13 mouse cellular contexts compared by ENCODE assay signal in the genomic region with DNA sequence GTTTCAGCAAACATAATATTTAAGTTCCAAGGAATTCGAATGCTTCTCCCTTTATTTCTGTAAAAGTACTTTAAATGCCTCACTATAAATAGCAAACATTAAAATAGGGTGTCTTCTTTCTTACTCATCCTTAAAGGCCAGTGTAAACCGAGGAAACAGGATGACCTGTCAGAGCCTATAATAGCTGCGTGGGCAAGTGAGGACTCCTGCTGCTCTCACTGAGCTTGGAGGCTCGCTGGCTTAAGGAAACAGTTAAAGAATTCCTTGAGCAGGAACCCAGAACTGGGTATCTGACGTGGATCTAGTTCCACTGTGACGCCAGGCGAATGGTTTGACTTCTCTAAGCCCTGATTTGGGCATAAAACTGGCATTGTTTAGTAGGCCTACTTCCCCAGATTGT.
"Had no signal": no experiment of that assay in that cellular context is flagged by ENCODE, and none has a peak within 500 bp of the region (broad histone marks: within the 10 kb centered on the region; RNA-seq: fewer than 3 reads in every experiment).

No protein-coding gene starts in this region.

- ATAC-seq: intestine, embryonic 15.5 days had no signal

- H3K27ac ChIP-seq: intestine, embryonic 15.5 days; kidney, embryonic 15.5 days; liver, embryonic 13.5 days; stomach, postnatal 0 days had no signal

- H3K4me3 ChIP-seq: intestine, embryonic 15.5 days; kidney, embryonic 15.5 days; liver, embryonic 13.5 days had no signal

- DNase-seq: kidney, adult 11 months; kidney, adult 8-10 months; kidney, postnatal 14 days; kidney, postnatal 4 days; liver, embryonic 13.5 days; lung, adult 2 months; lung, postnatal 14 days; lung, postnatal 4 days; midbrain, embryonic 14.5 days; thymus, postnatal 25 days had no signal
